Mouse (Mus musculus) thymus, postnatal 36 days (tissue): ENCODE measurements around the gene Tjap1.

Source experiments
- DNase-seq, 2 experiments: peaks; one replicate each; pipeline ENCODE4 v3.0.0; 2022; ENCODE audit warnings: mixed read lengths in 2 of 2

The Tjap1 gene

GRCm38 (mm10) chr17:46283140-46283539 is 314 bp upstream of the Tjap1 start:
- no peak for DNase-seq

GRCm38 (mm10) chr17:46278011-46278765 is 4.6 kb downstream of the Tjap1 start:
- DNase-seq, result no peak

- no peak for DNase-seq
Observed at GRCm38 (mm10) chr17:46277586-46277985, 5.2 kb downstream of the Tjap1 start.

GRCm38 (mm10) chr17:46275506-46275905 is 7.3 kb downstream of the Tjap1 start:
- DNase-seq, result no peak

GRCm38 (mm10) chr17:46275034-46275433 is 7.8 kb downstream of the Tjap1 start:
- DNase-seq, result no peak

GRCm38 (mm10) chr17:46274465-46274864 is 8.4 kb downstream of the Tjap1 start:
- no peak for DNase-seq

- DNase-seq, result no peak
Observed at GRCm38 (mm10) chr17:46273803-46274236, 9.0 kb downstream of the Tjap1 start.

GRCm38 (mm10) chr17:46272675-46273074 is 10.2 kb downstream of the Tjap1 start:
- DNase-seq, result no peak

GRCm38 (mm10) chr17:46272058-46272457 is 10.8 kb downstream of the Tjap1 start:
- DNase-seq, result no peak

GRCm38 (mm10) chr17:46269771-46270534 is 12.9 kb downstream of the Tjap1 start:
- DNase-seq, result no peak

GRCm38 (mm10) chr17:46268026-46268720 is 14.7 kb downstream of the Tjap1 start:
- DNase-seq, result no peak

- no peak for DNase-seq
Observed at GRCm38 (mm10) chr17:46267511-46267910, 15.3 kb downstream of the Tjap1 start.

GRCm38 (mm10) chr17:46266986-46267385 is 15.8 kb downstream of the Tjap1 start:
- no peak for DNase-seq

- peak; percentile 73 for DNase-seq
Observed at GRCm38 (mm10) chr17:46265918-46266618, 16.8 kb downstream of the Tjap1 start.

- no peak for DNase-seq
Observed at GRCm38 (mm10) chr17:46265502-46265901, 17.3 kb downstream of the Tjap1 start.

- DNase-seq, result no peak
Observed at GRCm38 (mm10) chr17:46262201-46262694, 20.6 kb downstream of the Tjap1 start.

- DNase-seq, result no peak
Observed at GRCm38 (mm10) chr17:46259675-46260074, 23.2 kb downstream of the Tjap1 start.

GRCm38 (mm10) chr17:46258279-46259053 is 24.4 kb downstream of the Tjap1 start:
- DNase-seq, result no peak

- DNase-seq, result no peak
Observed at GRCm38 (mm10) chr17:46255147-46255546, 27.7 kb downstream of the Tjap1 start.

- peak; percentile 33 to 65 for DNase-seq
Observed at GRCm38 (mm10) chr17:46254106-46254505, 28.7 kb downstream of the Tjap1 start.

- peak; percentile 87 to 88 for DNase-seq
Observed at GRCm38 (mm10) chr17:46253452-46254084, 29.3 kb downstream of the Tjap1 start, which contains the start of gene Lrrc73. Gene Lrrc73, plus strand, starts transcription at chr17:46253531.
